Mouse (Mus musculus): ENCODE measurements around the gene H2-Q4.
"Not testable (repeated sequence)": the region's sequence is repeated elsewhere in the genome, so short reads cannot be mapped to it uniquely, and the experiment has no call there.

The H2-Q4 gene

GRCm38 (mm10) chr17:35379369-35379728 is at the start of gene H2-Q4:
TSS of gene H2-Q4 (plus strand) at chr17:35379617.
- TF ChIP-seq CTCF (conservative IDR thresholded peaks at IDR 0.05; ENCODE audit: low read length) (no peak), NANOG (IDR thresholded peaks at IDR 0.05; ENCODE audit: borderline replicate concordance, low read length) (no peak), POU5F1 (IDR thresholded peaks at IDR 0.05; ENCODE audit: borderline replicate concordance, low read length) (no peak)
- Histone ChIP-seq H3K4me1 (replicated peaks; ENCODE audit: low read depth, low read length) (peaks cover 17% of the 10 kb centered on the region), H3K4me3 (replicated peaks; ENCODE audit: low read length) (peak within 1 kb of the TSS; percentile 79), H3K27me3 (ENCODE audit: insufficient read depth, low read length) (peaks cover 35% of the 10 kb centered on the region), H3K9me3 (ENCODE audit: low read length) (peaks cover 49% of the 10 kb centered on the region), H3K36me3 (ENCODE audit: insufficient read depth, low read length) (no peaks in the 10 kb centered on the region)

GRCm38 (mm10) chr17:35329714-35330113 is 49.7 kb upstream of the H2-Q4 start:
- H3K27me3 ChIP-seq (ENCODE audit: insufficient read depth, low read length), result peaks cover 14% of the 10 kb centered on the region
- not testable (repeated sequence) for H3K4me3 ChIP-seq (replicated peaks; ENCODE audit: low read length); H3K4me1 ChIP-seq (replicated peaks; ENCODE audit: low read depth, low read length); H3K9me3 ChIP-seq (ENCODE audit: low read length); H3K36me3 ChIP-seq (ENCODE audit: insufficient read depth, low read length)

- H3K4me3 ChIP-seq (replicated peaks; ENCODE audit: low read length); H3K9me3 ChIP-seq (ENCODE audit: low read length); H3K36me3 ChIP-seq (ENCODE audit: insufficient read depth, low read length); H3K4me1 ChIP-seq (replicated peaks; ENCODE audit: low read depth, low read length): not testable (repeated sequence)
- H3K27me3 ChIP-seq (ENCODE audit: insufficient read depth, low read length), result peaks cover 14% of the 10 kb centered on the region
Measured at GRCm38 (mm10) chr17:35331546-35331945, 47.9 kb upstream of the H2-Q4 start.

GRCm38 (mm10) chr17:35342071-35342671 is 37.2 kb upstream of the H2-Q4 start, which contains the start of gene H2-Q2:
TSS of gene H2-Q2 (plus strand) at chr17:35342242.
- H3K4me3 ChIP-seq (replicated peaks; ENCODE audit: low read length), result peak within 1 kb of the TSS; percentile 79
- peaks cover 18% of the 10 kb centered on the region for H3K4me1 ChIP-seq (replicated peaks; ENCODE audit: low read depth, low read length)
- H3K36me3 ChIP-seq (ENCODE audit: insufficient read depth, low read length), result no peaks in the 10 kb centered on the region
- peaks cover 50% of the 10 kb centered on the region for H3K27me3 ChIP-seq (ENCODE audit: insufficient read depth, low read length)
- no peak for TF ChIP-seq POU5F1 (IDR thresholded peaks at IDR 0.05; ENCODE audit: borderline replicate concordance, low read length)
- no peak for TF ChIP-seq NANOG (IDR thresholded peaks at IDR 0.05; ENCODE audit: borderline replicate concordance, low read length)
- no peak for TF ChIP-seq CTCF (conservative IDR thresholded peaks at IDR 0.05; ENCODE audit: low read length)
- H3K9me3 ChIP-seq (ENCODE audit: low read length), result no peaks in the 10 kb centered on the region

- no peaks in the 10 kb centered on the region for H3K36me3 ChIP-seq (ENCODE audit: insufficient read depth, low read length)
- TF ChIP-seq NANOG (IDR thresholded peaks at IDR 0.05; ENCODE audit: borderline replicate concordance, low read length) (no peak), CTCF (conservative IDR thresholded peaks at IDR 0.05; ENCODE audit: low read length) (no peak), POU5F1 (IDR thresholded peaks at IDR 0.05; ENCODE audit: borderline replicate concordance, low read length) (no peak)
- H3K27me3 ChIP-seq (ENCODE audit: insufficient read depth, low read length), result peaks cover 50% of the 10 kb centered on the region
- no peaks in the 10 kb centered on the region for H3K9me3 ChIP-seq (ENCODE audit: low read length)
- H3K4me3 ChIP-seq (replicated peaks; ENCODE audit: low read length), result peak overlapping the region; percentile 79
- H3K4me1 ChIP-seq (replicated peaks; ENCODE audit: low read depth, low read length), result peaks cover 18% of the 10 kb centered on the region
Measured at GRCm38 (mm10) chr17:35342711-35343476, 36.5 kb upstream of the H2-Q4 start.

- Histone ChIP-seq H3K27me3 (ENCODE audit: insufficient read depth, low read length) (peaks cover 27% of the 10 kb centered on the region), H3K4me1 (replicated peaks; ENCODE audit: low read depth, low read length) (peaks cover 39% of the 10 kb centered on the region)
- H3K4me3 ChIP-seq (replicated peaks; ENCODE audit: low read length); H3K36me3 ChIP-seq (ENCODE audit: insufficient read depth, low read length); H3K9me3 ChIP-seq (ENCODE audit: low read length): not testable (repeated sequence)
Measured at GRCm38 (mm10) chr17:35347659-35348058, 31.8 kb upstream of the H2-Q4 start.

GRCm38 (mm10) chr17:35353275-35353674 is 26.1 kb upstream of the H2-Q4 start:
- not testable (repeated sequence) for H3K4me3 ChIP-seq (replicated peaks; ENCODE audit: low read length); H3K36me3 ChIP-seq (ENCODE audit: insufficient read depth, low read length); H3K9me3 ChIP-seq (ENCODE audit: low read length)
- H3K4me1 ChIP-seq (replicated peaks; ENCODE audit: low read depth, low read length), result peaks cover 25% of the 10 kb centered on the region
- peaks cover 28% of the 10 kb centered on the region for H3K27me3 ChIP-seq (ENCODE audit: insufficient read depth, low read length)

- no peaks in the 10 kb centered on the region for H3K9me3 ChIP-seq (ENCODE audit: low read length)
- H3K4me1 ChIP-seq (replicated peaks; ENCODE audit: low read depth, low read length), result peaks cover 28% of the 10 kb centered on the region
- H3K27me3 ChIP-seq (ENCODE audit: insufficient read depth, low read length), result peaks cover 36% of the 10 kb centered on the region
- H3K36me3 ChIP-seq (ENCODE audit: insufficient read depth, low read length), result no peaks in the 10 kb centered on the region
- TF ChIP-seq NANOG (IDR thresholded peaks at IDR 0.05; ENCODE audit: borderline replicate concordance, low read length) (no peak), CTCF (conservative IDR thresholded peaks at IDR 0.05; ENCODE audit: low read length) (no peak), POU5F1 (IDR thresholded peaks at IDR 0.05; ENCODE audit: borderline replicate concordance, low read length) (no peak)
- no peak overlapping the region for H3K4me3 ChIP-seq (replicated peaks; ENCODE audit: low read length)
Measured at GRCm38 (mm10) chr17:35354071-35354470, 25.3 kb upstream of the H2-Q4 start.

- Histone ChIP-seq H3K9me3 (ENCODE audit: low read length) (no peaks in the 10 kb centered on the region), H3K36me3 (ENCODE audit: insufficient read depth, low read length) (no peaks in the 10 kb centered on the region), H3K4me3 (replicated peaks; ENCODE audit: low read length) (no peak overlapping the region), H3K27me3 (ENCODE audit: insufficient read depth, low read length) (peaks cover 40% of the 10 kb centered on the region), H3K4me1 (replicated peaks; ENCODE audit: low read depth, low read length) (peaks cover 13% of the 10 kb centered on the region; the same call in 1 of the 2 replicates)
- TF ChIP-seq CTCF (conservative IDR thresholded peaks at IDR 0.05; ENCODE audit: low read length) (no peak), NANOG (IDR thresholded peaks at IDR 0.05; ENCODE audit: borderline replicate concordance, low read length) (no peak)
Measured at GRCm38 (mm10) chr17:35357086-35357485, 22.3 kb upstream of the H2-Q4 start.

All from E14TG2a.4 (cell line).